Mouse (Mus musculus) stomach, postnatal 0 days (tissue): ENCODE results near the gene Map2k2. TPM values are rescaled to one million over a fixed set of nuclear protein-coding genes. Genes with fewer than 3 reads are reported as not detected.

ENCODE experiments used
- ATAC-seq: fragments of 200-750 bp; cut with Nextera tagmentation; 2 replicates; pipeline ENCODE4 v1.8.0; 2017; ENCODE audit not compliant: low FRiP score, low TSS enrichment
- DNase-seq: peaks from one replicate; pipeline ENCODE4 v3.0.0-alpha.2; 2016; ENCODE audit warnings: low spot score
- H3K27ac ChIP-seq: fragments of 300-500 bp; sonication (generic); replicated peaks from 2 replicates; pipeline ENCODE4 v1.5.1; 2014; ENCODE audit warnings: mild to moderate bottlenecking, control low read depth
- H3K27me3 ChIP-seq: fragments of 300-500 bp; sonication (generic); 2 replicates; pipeline ENCODE4 v1.6.1; 2014; ENCODE audit warnings: low read length; ENCODE audit not compliant: control insufficient read depth, insufficient read depth
- H3K36me3 ChIP-seq: fragments of 300-500 bp; sonication (generic); 2 replicates; pipeline ENCODE4 v1.6.1; 2014; ENCODE audit warnings: low read length, mixed read lengths; ENCODE audit not compliant: control insufficient read depth, insufficient read depth
- H3K4me1 ChIP-seq: fragments of 300-500 bp; sonication (generic); replicated peaks from 2 replicates; pipeline ENCODE4 v1.6.1; 2014; ENCODE audit warnings: antibody characterized with exemption; ENCODE audit not compliant: control insufficient read depth, insufficient read depth
- H3K4me2 ChIP-seq: fragments of 300-500 bp; sonication (generic); replicated peaks from 2 replicates; pipeline ENCODE4 v1.6.1; 2014; ENCODE audit warnings: low read depth, mild to moderate bottlenecking, control low read depth, moderate library complexity
- H3K4me3 ChIP-seq: fragments of 300-500 bp; sonication (generic); 2 replicates; pipeline ENCODE4 v1.5.1; 2014; ENCODE audit warnings: low read depth, low read length, control low read depth
- H3K9ac ChIP-seq: fragments of 300-500 bp; sonication (generic); 2 replicates; pipeline ENCODE4 v1.6.1; 2014; ENCODE audit warnings: mild to moderate bottlenecking, low read length, control low read depth, mixed read lengths
- H3K9me3 ChIP-seq: fragments of 300-500 bp; sonication (generic); 2 replicates; pipeline ENCODE4 v1.6.1; 2016; ENCODE audit warnings: low read length; ENCODE audit not compliant: control insufficient read depth
- CTCF ChIP-seq: IDR thresholded peaks from 2 replicates; pipeline ENCODE4 v1.5.1; 2016; ENCODE audit warnings: antibody characterized with exemption, low read depth, mild to moderate bottlenecking, moderate library complexity
- EP300 ChIP-seq: optimal IDR thresholded peaks from 2 replicates; pipeline ENCODE3; 2016; ENCODE audit warnings: antibody characterized with exemption
- WGBS: fragments of 180-500 bp; shearing (Covaris S2); extraction: QIAGEN DNeasy Blood & Tissue Kit; methylation state at CpG from one replicate; pipeline ENCODE4 v1.1.7; 2014; 5-methylcytosine and 5-hydroxymethylcytosine counted together
- polyA plus RNA-seq: library from polyadenylated mRNA; unstranded; fragments of >200 nt; fragmentation: Nextera tagmentation; extraction: Ambion mirVana; gene quantifications from 2 replicates; pipeline ENCODE4 v1.2.1, GENCODE M21; 2015

The Map2k2 gene
- polyA plus RNA-seq, 1 experiment from 2014 or later, result 135 TPM

DNA sequence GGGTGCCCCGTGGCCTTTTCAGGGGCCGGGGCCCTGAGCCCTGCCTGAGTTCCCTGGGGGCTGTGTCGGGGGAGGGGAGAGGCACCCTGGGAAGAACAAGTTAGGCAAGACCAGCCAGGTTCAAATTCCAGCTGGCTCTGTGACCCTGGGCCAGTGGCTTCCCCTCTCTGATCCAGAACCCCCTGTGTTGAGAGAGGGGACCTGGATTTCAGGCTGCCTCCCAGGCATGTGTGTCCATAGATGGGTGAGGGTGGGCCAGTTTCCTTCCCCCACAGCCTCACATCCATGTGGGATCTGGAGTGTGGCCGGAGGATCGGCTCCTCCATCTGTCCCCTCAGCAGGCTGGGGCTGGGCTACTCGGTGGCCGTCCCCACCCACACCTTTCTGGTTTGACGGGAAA is 34.3 kb downstream of the Map2k2 start:
- WGBS, result 38% methylated on average over 8 of the region's 8 CpGs
- peaks cover 14% of the 10 kb centered on the region for H3K4me1 ChIP-seq
- peaks cover 13% of the 10 kb centered on the region for H3K36me3 ChIP-seq
- ATAC-seq (no peak), DNase-seq (peak; percentile 56)
- H3K4me3 ChIP-seq, result peak overlapping the region; percentile 98
- TF ChIP-seq CTCF (no peak), EP300 (no peak)
- H3K4me2 ChIP-seq, result peak overlapping the region; percentile 91
- H3K9ac ChIP-seq, result peak overlapping the region; percentile 87
- no peaks in the 10 kb centered on the region for H3K9me3 ChIP-seq
- H3K27me3 ChIP-seq, result no peaks in the 10 kb centered on the region
- peak overlapping the region; percentile 96 for H3K27ac ChIP-seq

DNA sequence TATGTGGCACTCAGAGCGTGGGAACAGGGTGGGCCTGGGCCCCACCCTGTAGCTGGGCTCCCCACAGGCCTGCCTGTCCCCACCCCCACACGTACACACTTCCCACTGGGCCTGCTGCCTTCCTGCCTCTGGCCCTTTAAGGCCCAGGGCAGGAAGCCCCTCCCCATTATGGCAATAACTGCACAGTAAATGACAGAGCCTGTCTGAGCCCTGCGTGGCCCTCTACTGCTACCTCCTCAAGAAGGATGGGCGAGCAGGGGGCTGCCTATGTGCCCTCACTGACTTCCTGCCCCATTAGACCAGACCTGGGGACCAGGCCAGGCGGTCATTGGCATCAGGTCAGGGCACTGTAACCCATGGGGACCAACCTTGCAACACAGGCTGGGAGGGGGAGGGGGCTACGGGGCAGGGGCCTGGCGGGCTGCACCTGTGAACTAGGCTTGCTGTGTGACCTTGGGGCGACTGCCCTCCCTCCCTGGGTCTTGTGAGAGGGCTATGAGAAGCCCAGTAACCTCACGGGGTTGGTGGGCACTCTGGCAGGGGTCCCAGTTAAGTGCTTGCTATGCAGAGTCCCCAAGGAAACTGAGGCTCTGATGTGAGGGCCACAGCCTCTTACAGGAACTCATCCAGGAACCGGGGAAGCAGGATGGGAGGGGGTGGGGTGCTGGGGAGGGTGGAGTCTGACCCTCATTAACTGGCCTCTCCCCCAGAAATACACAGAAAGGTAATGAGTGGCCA is 35.2 kb downstream of the Map2k2 start:
- Histone ChIP-seq H3K9ac (peak overlapping the region; percentile 87), H3K27me3 (no peaks in the 10 kb centered on the region), H3K36me3 (peaks cover 16% of the 10 kb centered on the region), H3K27ac (peak overlapping the region; percentile 96), H3K4me2 (peak overlapping the region; percentile 91), H3K4me3 (peak overlapping the region; percentile 98), H3K9me3 (no peaks in the 10 kb centered on the region), H3K4me1 (peaks cover 9% of the 10 kb centered on the region)
- WGBS, result 33% methylated on average over 10 of the region's 10 CpGs
- no peak for TF ChIP-seq EP300
- no peak for TF ChIP-seq CTCF
- DNase-seq (peak; percentile 63), ATAC-seq (no peak)

DNA sequence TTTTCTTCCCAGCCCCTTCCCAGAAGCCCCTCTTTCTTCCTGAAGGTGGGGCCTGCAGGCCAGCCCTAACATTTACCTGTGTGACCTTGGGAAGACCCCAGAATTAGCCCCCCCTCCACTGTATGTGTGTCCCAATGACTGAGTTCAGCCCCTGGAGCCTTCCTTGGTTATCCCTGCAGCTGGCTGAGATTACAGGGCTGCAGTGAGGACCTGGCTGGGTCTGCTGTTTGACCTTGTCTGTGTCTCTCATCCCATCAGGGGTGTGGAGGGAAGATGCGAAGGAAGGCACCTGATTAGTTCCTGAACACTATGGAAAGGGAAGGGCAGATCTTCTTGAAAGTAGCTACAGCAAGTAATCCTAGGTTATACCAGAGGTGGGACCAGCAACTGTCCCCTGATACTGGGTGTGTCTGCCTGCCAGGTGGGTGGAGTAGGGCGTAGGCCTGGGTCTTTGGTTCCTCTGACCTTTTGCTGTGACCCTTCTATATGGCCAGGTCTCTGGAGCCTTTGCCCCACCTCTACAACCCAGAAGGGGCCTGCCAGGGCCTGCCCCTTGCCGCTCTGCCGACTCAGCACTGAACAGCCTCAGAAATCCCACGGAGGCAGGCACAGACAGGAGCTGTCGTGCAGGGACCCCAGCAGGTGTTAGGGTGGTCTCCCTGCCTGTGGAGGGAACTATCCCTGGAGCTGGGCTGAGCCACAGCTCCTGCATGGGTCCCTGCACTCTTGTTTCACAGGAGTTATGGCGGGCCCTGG is 35.9 kb downstream of the Map2k2 start:
- Histone ChIP-seq H3K27ac (peak overlapping the region; percentile 96), H3K4me2 (peak overlapping the region; percentile 91), H3K9ac (peak overlapping the region; percentile 87), H3K27me3 (no peaks in the 10 kb centered on the region), H3K4me1 (peaks cover 9% of the 10 kb centered on the region), H3K9me3 (no peaks in the 10 kb centered on the region), H3K4me3 (0 out of 2 replicates have a peak overlapping the region, but pooled peaks have one; percentile 13), H3K36me3 (peaks cover 18% of the 10 kb centered on the region)
- ATAC-seq (no peak), DNase-seq (no peak)
- WGBS, result 58% methylated on average over 7 of the region's 7 CpGs
- no peak for TF ChIP-seq CTCF
- TF ChIP-seq EP300, result no peak

DNA sequence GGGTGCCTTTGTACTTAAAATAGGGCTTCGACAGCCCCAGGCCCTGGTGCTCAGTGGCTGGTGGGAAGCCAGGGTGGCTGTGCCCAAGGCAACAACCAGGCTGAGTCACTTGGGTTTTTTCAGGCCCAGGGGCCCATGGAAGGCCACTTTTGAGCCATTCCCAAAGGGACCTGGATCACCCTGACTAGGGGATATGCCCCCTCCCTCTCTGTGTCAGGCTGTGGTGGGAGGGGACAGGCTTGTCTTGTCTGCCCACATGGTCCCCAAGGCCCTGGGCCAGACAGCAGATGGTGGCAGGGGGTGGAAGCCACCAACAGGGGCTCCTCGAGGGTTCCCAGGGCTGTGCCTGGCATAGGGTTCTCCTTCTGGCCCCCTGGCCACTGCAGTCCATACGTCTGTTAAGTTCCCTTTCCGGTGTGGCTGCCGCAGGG is 36.9 kb downstream of the Map2k2 start:
- TF ChIP-seq CTCF, result no peak
- TF ChIP-seq EP300, result no peak
- Histone ChIP-seq H3K9me3 (no peaks in the 10 kb centered on the region), H3K27ac (peak overlapping the region; percentile 96), H3K36me3 (peaks cover 18% of the 10 kb centered on the region), H3K4me3 (no peak overlapping the region), H3K4me2 (peak overlapping the region; percentile 91), H3K27me3 (no peaks in the 10 kb centered on the region), H3K4me1 (peaks cover 9% of the 10 kb centered on the region), H3K9ac (peak overlapping the region; percentile 87; the same call in 1 of the 2 replicates)
- ATAC-seq (no peak), DNase-seq (no peak)
- 63% methylated on average over 5 of the region's 5 CpGs for WGBS

DNA sequence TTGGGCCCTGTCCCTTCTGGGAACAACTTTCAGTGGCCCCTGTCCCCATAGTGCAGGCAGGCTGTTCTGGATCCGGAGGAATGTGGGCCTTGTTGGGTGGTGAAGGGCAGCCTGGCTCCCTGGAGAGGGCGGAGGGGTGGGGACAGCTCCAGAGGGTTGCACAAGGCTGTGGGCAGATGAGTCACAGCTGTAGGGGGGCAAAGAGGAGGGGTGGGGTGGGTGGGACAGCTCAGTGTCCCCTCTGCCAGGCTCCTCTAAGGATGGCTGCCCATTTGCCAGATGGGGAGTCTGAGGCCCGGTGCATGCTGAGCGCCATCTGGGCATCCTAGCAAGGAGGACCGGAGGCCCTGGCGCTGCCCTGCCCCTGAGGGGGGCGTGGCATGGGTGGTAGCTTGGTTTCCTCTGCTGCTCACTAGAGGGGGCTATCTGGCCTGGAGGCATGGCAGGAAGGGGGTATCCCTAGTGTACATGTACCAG is 37.5 kb downstream of the Map2k2 start:
- H3K9ac ChIP-seq, result peak overlapping the region; percentile 87; the same call in 1 of the 2 replicates
- H3K36me3 ChIP-seq, result peaks cover 24% of the 10 kb centered on the region
- 76% methylated on average over 7 of the region's 7 CpGs for WGBS
- H3K27ac ChIP-seq, result peak overlapping the region; percentile 96
- DNase-seq (peak; percentile 59), ATAC-seq (no peak)
- no peak overlapping the region for H3K4me2 ChIP-seq
- H3K4me3 ChIP-seq, result no peak overlapping the region
- H3K27me3 ChIP-seq, result no peaks in the 10 kb centered on the region
- TF ChIP-seq CTCF, result peak; percentile 22; the same call in 1 of the 2 replicates
- TF ChIP-seq EP300, result no peak
- H3K9me3 ChIP-seq, result no peaks in the 10 kb centered on the region
- H3K4me1 ChIP-seq, result peaks cover 9% of the 10 kb centered on the region
